Mouse (Mus musculus) mature B cell (primary cell): Measurements from ENCODE around the gene Tnfaip8l1.

Experiments
- in situ Hi-C: fragments of 300-500 bp; cut with MboI; formaldehyde crosslinking; loops from 2 replicates; pipeline ENCODE4 v1.14.3; 2019

Gene Tnfaip8l1

DNA sequence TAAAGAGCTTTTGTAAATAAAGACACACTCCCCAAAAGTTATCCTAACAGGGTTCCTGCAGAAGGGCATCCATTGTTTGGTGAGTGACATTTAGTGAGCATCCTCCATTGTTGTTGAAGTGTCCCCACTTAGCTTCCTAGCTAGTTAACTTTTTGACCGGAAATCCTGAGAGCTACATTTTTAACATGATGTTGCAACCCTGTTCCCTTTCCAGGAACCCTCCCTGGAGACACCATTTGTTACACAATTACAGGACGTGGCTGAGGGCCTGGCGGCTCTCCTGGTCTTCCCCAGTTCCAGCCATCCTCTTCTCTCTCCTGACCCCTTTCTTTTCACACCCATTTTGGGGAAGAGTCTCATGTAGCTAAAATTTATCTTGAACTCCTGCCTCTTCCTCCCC lies 57.5 kb downstream of the Tnfaip8l1 start:
- in situ Hi-C loops: no loop called here
